Mouse (Mus musculus) erythroblast, embryonic 14.5 days (primary cell): ENCODE data around the gene A430005L14Rik.

Source experiments
- GATA1 ChIP-seq: IDR thresholded peaks from 2 replicates; pipeline ENCODE4 v1.6.1; 2012; ENCODE audit warnings: low read length, inconsistent platforms, mixed read lengths
- TAL1 ChIP-seq: IDR thresholded peaks from 3 replicates; pipeline ENCODE4 v1.6.1; 2012; ENCODE audit warnings: low read length, inconsistent platforms, mixed read lengths

DNA sequence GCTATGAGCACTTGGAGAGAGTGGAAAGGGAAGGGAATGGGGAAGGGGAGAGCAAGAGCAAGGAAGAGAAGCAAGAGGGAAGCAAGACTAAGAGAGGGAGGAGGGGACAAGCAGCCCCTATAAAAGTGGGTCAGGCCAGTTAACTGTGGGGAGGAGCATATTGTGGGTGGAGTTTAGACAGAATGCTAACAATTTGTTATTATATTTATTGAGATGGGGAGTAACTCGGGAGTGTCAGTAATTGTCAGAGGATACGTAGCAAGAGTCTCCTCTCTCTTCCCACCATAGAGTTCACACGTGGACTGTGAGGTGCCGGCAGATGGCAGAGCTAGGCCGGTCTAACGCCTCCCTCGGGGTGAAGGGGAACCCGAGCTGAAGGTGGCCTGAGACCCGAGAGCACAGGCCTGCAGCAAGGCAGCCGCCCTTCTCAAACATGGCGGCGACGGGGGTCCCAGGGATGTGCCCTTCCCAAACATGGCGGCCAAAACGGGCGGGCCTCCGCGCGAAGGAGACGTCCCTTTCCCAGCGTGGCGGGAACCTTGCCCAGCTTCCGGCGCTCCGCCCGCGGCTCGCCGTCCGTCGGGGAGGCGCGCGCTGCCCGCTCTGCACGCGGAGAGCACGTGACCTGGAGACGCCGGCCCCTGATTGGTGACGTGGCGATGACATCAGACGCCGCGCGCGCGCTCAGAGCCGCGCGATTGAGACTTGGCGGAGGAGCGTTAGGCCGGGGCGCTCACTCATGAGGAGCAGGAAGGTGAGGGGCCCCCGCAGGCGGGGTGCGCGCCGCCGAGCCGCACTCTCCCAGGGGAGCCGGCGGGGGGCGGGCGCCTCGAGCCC is at the start of gene A430005L14Rik:
- TF ChIP-seq GATA1: no peak
- no peak for TF ChIP-seq TAL1
